Comparison of ENCODE assay signal across 18 mouse cellular contexts in genomic region chr1:135857137-135857775, GRCm38 (mm10). TPM values are rescaled to one million over a fixed set of nuclear protein-coding genes. Genes with fewer than 3 reads are reported as not detected.
DNase-seq lines count a peak whose midpoint lies in the region; ATAC-seq and TF ChIP-seq lines count a peak whose summit lies in the region.
"Had no signal": no experiment of that assay in that cellular context is flagged by ENCODE, and none has a peak within 500 bp of the region (broad histone marks: within the 10 kb centered on the region; RNA-seq: fewer than 3 reads in every experiment).

No protein-coding gene starts in this region.

- DNase-seq in embryonic facial prominence, embryonic 14.5 days (ENCODE audit: low spot score): peak; percentile 63
- no peak for DNase-seq in embryonic facial prominence, embryonic 10.5 days (ENCODE audit: low spot score)
- no peak for DNase-seq in liver, postnatal 0 days
- DNase-seq in embryo, embryonic 10.5 days (ENCODE audit: low spot score): no peak
- DNase-seq: adrenal gland, adult 8-10 months; cerebellum, postnatal 10 days; kidney, adult 11 months; kidney, postnatal 25 days had no signal

- TF ChIP-seq EP300 in liver, postnatal 0 days (IDR thresholded peaks at IDR 0.05; ENCODE audit: low read depth): no peak

- H3K36me3 ChIP-seq in embryonic facial prominence, embryonic 14.5 days (ENCODE audit: control insufficient read depth, insufficient read depth, low read length): no peaks in the 10 kb centered on the region
- no peaks in the 10 kb centered on the region for H3K36me3 ChIP-seq in embryonic facial prominence, embryonic 10.5 days (replicated peaks)
- H3K36me3 ChIP-seq in liver, embryonic 12.5 days: no peaks in the 10 kb centered on the region
- no peaks in the 10 kb centered on the region for H3K36me3 ChIP-seq in liver, postnatal 0 days (replicated peaks; ENCODE audit: insufficient read depth, low read length)
- no peaks in the 10 kb centered on the region for H3K36me3 ChIP-seq in embryonic facial prominence, embryonic 15.5 days
- H3K36me3 ChIP-seq in stomach, embryonic 15.5 days: no peaks in the 10 kb centered on the region
- H3K36me3 ChIP-seq in midbrain, embryonic 16.5 days (ENCODE audit: control insufficient read depth, insufficient read depth, low read length): no peaks in the 10 kb centered on the region
- H3K36me3 ChIP-seq: forebrain, embryonic 15.5 days; limb, embryonic 13.5 days; midbrain, embryonic 10.5 days had no signal

- ATAC-seq in embryonic facial prominence, embryonic 14.5 days (ENCODE audit: low read depth): peak; percentile 69
- peak; percentile 35 for ATAC-seq in liver, embryonic 12.5 days
- ATAC-seq in liver, postnatal 0 days: no peak
- ATAC-seq in embryonic facial prominence, embryonic 15.5 days (ENCODE audit: insufficient number of reproducible peaks, low FRiP score, low TSS enrichment, low read depth): peak; percentile 36; the same call in 1 of the 2 replicates
- ATAC-seq in stomach, embryonic 15.5 days (ENCODE audit: insufficient read depth, low FRiP score, low read depth): peak; percentile 64; the same call in 1 of the 2 replicates
- ATAC-seq in midbrain, embryonic 16.5 days: no peak
- ATAC-seq: forebrain, embryonic 15.5 days had no signal

- H3K4me3 ChIP-seq in embryonic facial prominence, embryonic 14.5 days (ENCODE audit: low read depth, low read length): no peak overlapping the region
- no peak overlapping the region for H3K4me3 ChIP-seq in embryonic facial prominence, embryonic 10.5 days
- no peak overlapping the region for H3K4me3 ChIP-seq in liver, embryonic 12.5 days
- no peak overlapping the region for H3K4me3 ChIP-seq in liver, postnatal 0 days (ENCODE audit: low read depth, low read length)
- no peak overlapping the region for H3K4me3 ChIP-seq in embryonic facial prominence, embryonic 15.5 days (replicated peaks)
- H3K4me3 ChIP-seq in stomach, embryonic 15.5 days (replicated peaks): no peak overlapping the region
- H3K4me3 ChIP-seq in midbrain, embryonic 16.5 days (ENCODE audit: low read depth, low read length): no peak overlapping the region
- H3K4me3 ChIP-seq: erythroblast, embryonic 14.5 days; forebrain, embryonic 15.5 days; heart, embryonic 15.5 days; limb, embryonic 13.5 days; midbrain, embryonic 10.5 days had no signal

- peaks cover 3% of the 10 kb centered on the region; the same call in 1 of the 2 replicates for H3K4me1 ChIP-seq in embryonic facial prominence, embryonic 14.5 days (ENCODE audit: control insufficient read depth, insufficient read depth, low read length)
- H3K4me1 ChIP-seq in embryonic facial prominence, embryonic 10.5 days: peaks cover 16% of the 10 kb centered on the region
- H3K4me1 ChIP-seq in liver, embryonic 12.5 days: peaks cover 37% of the 10 kb centered on the region
- peaks cover 4% of the 10 kb centered on the region; the same call in 1 of the 2 replicates for H3K4me1 ChIP-seq in liver, postnatal 0 days (ENCODE audit: insufficient read depth)
- H3K4me1 ChIP-seq in embryonic facial prominence, embryonic 15.5 days: no peaks in the 10 kb centered on the region
- peaks cover 14% of the 10 kb centered on the region; the same call in 1 of the 2 replicates for H3K4me1 ChIP-seq in stomach, embryonic 15.5 days
- no peaks in the 10 kb centered on the region for H3K4me1 ChIP-seq in midbrain, embryonic 16.5 days (ENCODE audit: control insufficient read depth, insufficient read depth, low read length)

- no peak overlapping the region for H3K27ac ChIP-seq in embryonic facial prominence, embryonic 14.5 days (replicated peaks; ENCODE audit: low read depth, low read length)
- H3K27ac ChIP-seq in embryonic facial prominence, embryonic 10.5 days (replicated peaks): no peak overlapping the region
- no peak overlapping the region for H3K27ac ChIP-seq in liver, embryonic 12.5 days
- no peak overlapping the region for H3K27ac ChIP-seq in liver, postnatal 0 days (ENCODE audit: low read depth)
- no peak overlapping the region for H3K27ac ChIP-seq in embryonic facial prominence, embryonic 15.5 days (replicated peaks)
- peak overlapping the region; percentile 57 for H3K27ac ChIP-seq in stomach, embryonic 15.5 days
- H3K27ac ChIP-seq in midbrain, embryonic 16.5 days (ENCODE audit: low read length): no peak overlapping the region
- H3K27ac ChIP-seq: forebrain, embryonic 15.5 days; heart, embryonic 15.5 days; hindbrain, embryonic 14.5 days; limb, embryonic 13.5 days; midbrain, embryonic 10.5 days had no signal

- no peak for TF ChIP-seq CTCF in liver, postnatal 0 days (IDR thresholded peaks at IDR 0.05; ENCODE audit: low read depth)

- H3K4me2 ChIP-seq in embryonic facial prominence, embryonic 14.5 days (ENCODE audit: low read depth, low read length): no peak overlapping the region
- H3K4me2 ChIP-seq in liver, embryonic 12.5 days: no peak overlapping the region
- no peak overlapping the region for H3K4me2 ChIP-seq in liver, postnatal 0 days (ENCODE audit: low read depth, low read length)
- H3K4me2 ChIP-seq in embryonic facial prominence, embryonic 15.5 days (replicated peaks): no peak overlapping the region
- H3K4me2 ChIP-seq in stomach, embryonic 15.5 days: no peak overlapping the region
- no peak overlapping the region for H3K4me2 ChIP-seq in midbrain, embryonic 16.5 days (ENCODE audit: low read length)
- H3K4me2 ChIP-seq: forebrain, embryonic 15.5 days; heart, embryonic 15.5 days; hindbrain, embryonic 14.5 days; limb, embryonic 13.5 days had no signal

- H3K9ac ChIP-seq in embryonic facial prominence, embryonic 14.5 days (ENCODE audit: low read depth, low read length): no peak overlapping the region
- no peak overlapping the region for H3K9ac ChIP-seq in liver, embryonic 12.5 days
- no peak overlapping the region for H3K9ac ChIP-seq in liver, postnatal 0 days (replicated peaks)
- no peak overlapping the region for H3K9ac ChIP-seq in embryonic facial prominence, embryonic 15.5 days
- no peak overlapping the region for H3K9ac ChIP-seq in stomach, embryonic 15.5 days
- H3K9ac ChIP-seq in midbrain, embryonic 16.5 days (ENCODE audit: low read depth, low read length): no peak overlapping the region
- H3K9ac ChIP-seq: forebrain, embryonic 15.5 days; heart, embryonic 15.5 days; hindbrain, embryonic 14.5 days; limb, embryonic 13.5 days had no signal

- H3K27me3 ChIP-seq in embryonic facial prominence, embryonic 14.5 days (replicated peaks; ENCODE audit: control insufficient read depth, insufficient read depth, low read length): no peaks in the 10 kb centered on the region
- 0 out of 2 replicates have a peak, but pooled peaks cover 2% of the 10 kb centered on the region for H3K27me3 ChIP-seq in embryonic facial prominence, embryonic 10.5 days (replicated peaks; ENCODE audit: low read depth, poor library complexity, severe bottlenecking)
- H3K27me3 ChIP-seq in liver, embryonic 12.5 days (replicated peaks): peaks cover 3% of the 10 kb centered on the region; the same call in 1 of the 2 replicates
- H3K27me3 ChIP-seq in liver, postnatal 0 days (ENCODE audit: insufficient read depth, low read length): no peaks in the 10 kb centered on the region
- no peaks in the 10 kb centered on the region for H3K27me3 ChIP-seq in embryonic facial prominence, embryonic 15.5 days
- H3K27me3 ChIP-seq in stomach, embryonic 15.5 days (replicated peaks): 0 out of 2 replicates have a peak, but pooled peaks cover 3% of the 10 kb centered on the region
- H3K27me3 ChIP-seq in midbrain, embryonic 16.5 days (ENCODE audit: control insufficient read depth, insufficient read depth, low read depth, low read length): no peaks in the 10 kb centered on the region
- H3K27me3 ChIP-seq: forebrain, embryonic 15.5 days; heart, embryonic 15.5 days; limb, embryonic 13.5 days had no signal

- WGBS in embryonic facial prominence, embryonic 14.5 days: 56% methylated on average over 11 of the region's 11 CpGs
- 58% methylated on average over 11 of the region's 11 CpGs for WGBS in embryonic facial prominence, embryonic 10.5 days
- WGBS in liver, embryonic 12.5 days (ENCODE audit: insufficient replicate concordance): 43% methylated on average over 11 of the region's 11 CpGs
- 54% methylated on average over 11 of the region's 11 CpGs for WGBS in liver, postnatal 0 days (ENCODE audit: insufficient replicate concordance)
- whole genome bisulfite sequencing in embryonic facial prominence, embryonic 15.5 days: 50% methylated on average over 11 of the region's 11 CpGs
- WGBS in stomach, embryonic 15.5 days: 47% methylated on average over 11 of the region's 11 CpGs
- 67% methylated on average over 11 of the region's 11 CpGs for WGBS in midbrain, embryonic 16.5 days

- H3K9me3 ChIP-seq in embryonic facial prominence, embryonic 14.5 days (ENCODE audit: control insufficient read depth, low read length): no peaks in the 10 kb centered on the region
- H3K9me3 ChIP-seq in embryonic facial prominence, embryonic 10.5 days: no peaks in the 10 kb centered on the region
- no peaks in the 10 kb centered on the region for H3K9me3 ChIP-seq in liver, embryonic 12.5 days (replicated peaks)
- H3K9me3 ChIP-seq in liver, postnatal 0 days (ENCODE audit: low read length): no peaks in the 10 kb centered on the region
- H3K9me3 ChIP-seq in embryonic facial prominence, embryonic 15.5 days (replicated peaks): no peaks in the 10 kb centered on the region
- no peaks in the 10 kb centered on the region for H3K9me3 ChIP-seq in stomach, embryonic 15.5 days
- no peaks in the 10 kb centered on the region for H3K9me3 ChIP-seq in midbrain, embryonic 16.5 days (replicated peaks; ENCODE audit: control insufficient read depth, low read length, poor library complexity, severe bottlenecking)
- H3K9me3 ChIP-seq: forebrain, embryonic 15.5 days; heart, embryonic 15.5 days; limb, embryonic 13.5 days; midbrain, embryonic 10.5 days had no signal

RNA-seq across cellular contexts. Expression of gene Tnnt2, which starts 21.1 kb away (rescaled TPM):
- 193 and 213 TPM in 2 replicates for polyA plus RNA-seq in embryonic facial prominence, embryonic 14.5 days (2014; fragmentation: Nextera tagmentation; extraction: Ambion mirVana)
- 1.1 and 4.4 TPM in 2 replicates for polyA plus RNA-seq in embryonic facial prominence, embryonic 10.5 days (2016; fragmentation: Nextera tagmentation; extraction: Ambion mirVana)
- polyA plus RNA-seq in liver, embryonic 12.5 days (2016; fragmentation: Nextera tagmentation; extraction: Ambion mirVana): 1.5 and 3.3 TPM in 2 replicates
- polyA plus RNA-seq in liver, postnatal 0 days (2015; fragmentation: Nextera tagmentation; extraction: Ambion mirVana): 3.2 and 3.6 TPM in 2 replicates
- polyA plus RNA-seq in embryonic facial prominence, embryonic 15.5 days (2015; fragmentation: Nextera tagmentation; extraction: Ambion mirVana): 151 and 208 TPM in 2 replicates
- 18.7 and 25.8 TPM in 2 replicates for polyA plus RNA-seq in stomach, embryonic 15.5 days (2015; fragmentation: Nextera tagmentation; extraction: Ambion mirVana)
- polyA plus RNA-seq in midbrain, embryonic 16.5 days (2015; fragmentation: Nextera tagmentation; extraction: Ambion mirVana): 0.46 and 0.53 TPM in 2 replicates
- polyA plus RNA-seq: erythroblast, embryonic 14.5 days had no signal

RNA-seq across cellular contexts. Expression of gene Lad1, which starts 38.9 kb away (rescaled TPM):
- polyA plus RNA-seq in embryonic facial prominence, embryonic 14.5 days (2014; fragmentation: Nextera tagmentation; extraction: Ambion mirVana): 16.6 and 21.7 TPM in 2 replicates
- polyA plus RNA-seq in embryonic facial prominence, embryonic 10.5 days (2016; fragmentation: Nextera tagmentation; extraction: Ambion mirVana): 7.5 TPM in 2 replicates
- 0.26 and 0.79 TPM in 2 replicates for polyA plus RNA-seq in liver, embryonic 12.5 days (2016; fragmentation: Nextera tagmentation; extraction: Ambion mirVana)
- polyA plus RNA-seq in liver, postnatal 0 days (2015; fragmentation: Nextera tagmentation; extraction: Ambion mirVana): 0.42 and 0.77 TPM in 2 replicates
- polyA plus RNA-seq in embryonic facial prominence, embryonic 15.5 days (2015; fragmentation: Nextera tagmentation; extraction: Ambion mirVana): 57.9 and 58.0 TPM in 2 replicates
- 95.0 and 97.1 TPM in 2 replicates for polyA plus RNA-seq in stomach, embryonic 15.5 days (2015; fragmentation: Nextera tagmentation; extraction: Ambion mirVana)
- polyA plus RNA-seq in midbrain, embryonic 16.5 days (2015; fragmentation: Nextera tagmentation; extraction: Ambion mirVana): 0.95 and 1.3 TPM in 2 replicates
- polyA plus RNA-seq: erythroblast, embryonic 14.5 days had no signal

Comparison
In these comparisons a context has a peak if more than half of its experiments do, and no peak if none do; other contexts are left out.
1. ATAC-seq: peak in embryonic facial prominence, embryonic 14.5 days (single experiment), liver, embryonic 12.5 days (single experiment), embryonic facial prominence, embryonic 15.5 days (single experiment) and stomach, embryonic 15.5 days (single experiment); none in liver, postnatal 0 days (single experiment) and midbrain, embryonic 16.5 days (single experiment).